Mouse (Mus musculus) cerebellum, adult 11-12 months (tissue): ENCODE results near the gene 1110004F10Rik.
"Not testable (repeated sequence)": the region's sequence is repeated elsewhere in the genome, so short reads cannot be mapped to it uniquely, and the experiment has no call there.

Source experiments
- DNase-seq: peaks from one replicate; pipeline ENCODE4 v3.0.0; 2022

Gene 1110004F10Rik

GRCm38 (mm10) chr7:116039196-116039537 lies at the start of gene 1110004F10Rik:
Gene 1110004F10Rik (plus strand): TSS chr7:116039397.
- no peak for DNase-seq

- DNase-seq = no peak
These were observed 36.5 kb upstream of the 1110004F10Rik start for GRCm38 (mm10) chr7:116002726-116003125.

- DNase-seq = no peak
These were observed 9.2 kb upstream of the 1110004F10Rik start for GRCm38 (mm10) chr7:116029991-116030390.

- DNase-seq = no peak
These were observed 8.4 kb upstream of the 1110004F10Rik start for GRCm38 (mm10) chr7:116030597-116031387.

- DNase-seq = no peak
These were observed 7.8 kb upstream of the 1110004F10Rik start for GRCm38 (mm10) chr7:116031388-116031717.

GRCm38 (mm10) chr7:116031718-116032595 lies 7.2 kb upstream of the 1110004F10Rik start:
- no peak for DNase-seq

GRCm38 (mm10) chr7:116032596-116033307 lies 6.4 kb upstream of the 1110004F10Rik start:
- no peak for DNase-seq

GRCm38 (mm10) chr7:116033371-116034241 lies 5.6 kb upstream of the 1110004F10Rik start:
- DNase-seq = no peak

- DNase-seq = no peak
These were observed 4.9 kb upstream of the 1110004F10Rik start for GRCm38 (mm10) chr7:116034282-116034758.

- no peak for DNase-seq
These were observed 3.7 kb upstream of the 1110004F10Rik start for GRCm38 (mm10) chr7:116035504-116035903.

GRCm38 (mm10) chr7:116036591-116037555 lies 2.3 kb upstream of the 1110004F10Rik start:
- DNase-seq = no peak

- no peak for DNase-seq
These were observed 1.2 kb upstream of the 1110004F10Rik start for GRCm38 (mm10) chr7:116038024-116038423.

- DNase-seq = no peak
These were observed 686 bp upstream of the 1110004F10Rik start, which contains the start of gene Sox6 for GRCm38 (mm10) chr7:116038511-116038910. Gene Sox6 (minus strand): TSS chr7:116038796.

GRCm38 (mm10) chr7:116039538-116040466 lies 605 bp downstream of the 1110004F10Rik start:
- DNase-seq = peak; percentile 69

- no peak for DNase-seq
These were observed 1.3 kb downstream of the 1110004F10Rik start for GRCm38 (mm10) chr7:116040470-116041019.

- no peak for DNase-seq
These were observed 21.5 kb downstream of the 1110004F10Rik start for GRCm38 (mm10) chr7:116060739-116061138.

- not testable (repeated sequence) for DNase-seq
These were observed 45.2 kb downstream of the 1110004F10Rik start, which contains the start of gene Gm4353 for GRCm38 (mm10) chr7:116084366-116084765. Gene Gm4353 (minus strand): TSS chr7:116084635.

GRCm38 (mm10) chr7:116092710-116093465 lies 53.7 kb downstream of the 1110004F10Rik start:
- peak; percentile 96 for DNase-seq
